Mouse (Mus musculus) urinary bladder, postnatal 14 days (tissue): ENCODE measurements around the gene Aldh9a1.

ENCODE experiments used
- DNase-seq: peaks from one replicate; pipeline ENCODE4 v3.0.0; 2021; ENCODE audit warnings: low spot score

The Aldh9a1 gene

GRCm38 (mm10) chr1:167384156-167384555 lies 34.4 kb downstream of the Aldh9a1 start:
- DNase-seq = peak; percentile 35

DNA sequence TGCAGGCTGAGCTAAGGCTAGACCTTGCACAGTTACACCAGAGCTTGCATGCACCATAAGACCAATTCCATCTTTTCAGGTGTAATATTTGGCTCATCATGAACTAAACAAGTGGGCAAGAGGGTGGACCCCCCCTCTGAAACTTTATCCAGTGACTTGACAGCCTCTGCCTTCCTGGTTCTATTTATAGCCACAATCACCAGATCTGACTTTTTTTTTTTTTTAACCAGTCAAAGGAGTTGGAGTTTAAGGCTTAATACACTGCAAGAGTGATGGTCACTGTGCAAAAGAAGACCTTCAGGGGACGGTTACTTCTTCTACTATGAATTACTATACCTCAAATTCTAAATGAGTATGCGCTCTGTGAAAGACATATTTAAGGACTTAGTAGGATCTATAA lies 35.4 kb downstream of the Aldh9a1 start:
- DNase-seq = no peak

GRCm38 (mm10) chr1:167385636-167386035 lies 35.8 kb downstream of the Aldh9a1 start:
- no peak for DNase-seq

GRCm38 (mm10) chr1:167386466-167386865 lies 36.7 kb downstream of the Aldh9a1 start:
- no peak for DNase-seq

- peak; percentile 75 for DNase-seq
Measured at GRCm38 (mm10) chr1:167387310-167387709, 37.5 kb downstream of the Aldh9a1 start.

GRCm38 (mm10) chr1:167387796-167388195 lies 38.0 kb downstream of the Aldh9a1 start:
- no peak for DNase-seq

DNA sequence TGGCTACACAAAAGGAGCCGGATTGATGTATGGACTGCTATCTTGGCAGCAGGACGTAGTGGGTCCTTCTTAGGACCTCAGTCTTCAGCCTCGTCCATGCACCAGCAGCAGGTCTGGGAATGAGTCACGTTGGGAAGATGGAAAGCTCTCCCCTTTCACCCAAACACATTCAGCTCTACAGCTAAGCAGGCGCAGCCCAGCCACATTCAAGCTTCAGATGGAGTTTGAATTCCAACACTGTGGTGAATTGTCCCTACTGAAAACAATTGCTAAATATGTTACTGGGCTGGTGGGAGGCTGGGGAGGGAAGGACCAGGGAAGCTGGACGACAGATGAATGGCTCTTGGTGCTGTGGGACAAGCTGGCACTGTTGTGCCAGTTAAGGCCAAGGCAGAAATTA lies 38.8 kb downstream of the Aldh9a1 start:
- DNase-seq = no peak

- no peak for DNase-seq
Measured at GRCm38 (mm10) chr1:167389584-167389983, 39.8 kb downstream of the Aldh9a1 start.

- DNase-seq = no peak
Measured at GRCm38 (mm10) chr1:167390381-167390780, 40.6 kb downstream of the Aldh9a1 start.

DNA sequence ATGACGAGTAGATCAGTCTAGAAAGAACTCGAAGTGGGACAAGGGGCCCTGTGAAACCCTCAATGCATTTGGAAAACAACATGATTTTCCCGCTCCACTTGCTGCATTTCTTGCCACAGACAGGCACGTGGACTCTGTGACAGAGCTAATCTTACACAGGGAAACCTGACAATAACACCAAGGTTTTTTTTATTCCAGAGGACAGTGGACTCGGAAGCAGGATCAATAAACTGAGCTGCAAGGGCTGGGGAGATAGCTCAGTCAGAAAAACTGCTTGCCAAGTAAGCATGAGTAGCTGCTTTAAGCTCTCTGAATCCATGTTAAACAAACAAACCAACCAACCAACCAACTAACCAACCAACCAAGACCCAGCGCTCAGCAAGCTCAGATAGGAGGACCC lies 41.5 kb downstream of the Aldh9a1 start:
- no peak for DNase-seq

DNA sequence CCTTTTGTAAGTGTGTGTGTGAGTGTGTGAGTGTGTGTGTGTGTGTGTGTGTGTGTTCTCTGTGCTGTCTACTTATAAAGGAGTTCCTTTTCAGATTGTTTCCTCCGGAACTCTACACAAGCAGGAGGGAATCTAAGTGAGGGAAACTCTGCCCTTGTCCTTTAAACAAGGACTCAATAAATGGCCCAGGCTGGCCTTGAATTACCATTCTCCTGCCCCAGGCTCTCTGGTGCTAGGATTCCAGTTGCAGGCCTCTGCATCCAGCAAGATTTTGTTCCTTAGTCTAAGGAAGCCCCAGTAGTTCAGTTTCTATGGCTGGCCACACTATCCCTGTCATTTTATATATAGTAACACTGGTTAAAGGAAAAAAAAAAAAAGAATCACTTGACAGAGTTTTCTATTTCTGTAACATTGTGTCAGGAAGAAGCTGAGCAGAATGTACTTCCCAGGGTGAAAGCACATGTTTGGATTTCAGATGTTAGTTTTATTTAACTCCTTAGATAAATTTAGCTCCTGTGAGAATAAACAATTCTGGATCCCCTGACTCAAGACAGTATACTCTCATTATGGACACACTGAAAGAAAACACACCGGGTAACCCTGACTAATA lies 42.3 kb downstream of the Aldh9a1 start:
- DNase-seq = no peak

- DNase-seq = peak; percentile 40
Measured at GRCm38 (mm10) chr1:167392687-167393086, 42.9 kb downstream of the Aldh9a1 start.

DNA sequence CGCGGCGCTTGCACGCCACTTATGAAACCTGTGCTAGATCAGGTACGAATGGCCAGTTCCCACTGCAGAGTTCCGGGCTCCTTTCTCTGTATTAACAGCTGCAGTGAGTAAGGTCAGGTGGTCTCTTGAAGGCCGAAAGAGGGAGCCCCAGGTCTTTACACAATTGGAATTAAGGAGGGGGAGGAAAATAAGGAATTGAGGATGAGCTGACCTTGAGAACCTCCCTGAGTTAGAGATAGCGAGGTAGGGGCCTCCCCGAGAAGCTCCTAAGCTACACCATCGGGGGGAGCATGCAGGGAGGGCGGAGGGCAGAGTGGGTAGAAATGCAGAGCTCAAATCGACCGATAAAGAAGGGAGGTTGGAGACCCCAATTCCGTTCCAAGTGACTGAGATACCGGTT lies 43.5 kb downstream of the Aldh9a1 start:
- DNase-seq = no peak

DNA sequence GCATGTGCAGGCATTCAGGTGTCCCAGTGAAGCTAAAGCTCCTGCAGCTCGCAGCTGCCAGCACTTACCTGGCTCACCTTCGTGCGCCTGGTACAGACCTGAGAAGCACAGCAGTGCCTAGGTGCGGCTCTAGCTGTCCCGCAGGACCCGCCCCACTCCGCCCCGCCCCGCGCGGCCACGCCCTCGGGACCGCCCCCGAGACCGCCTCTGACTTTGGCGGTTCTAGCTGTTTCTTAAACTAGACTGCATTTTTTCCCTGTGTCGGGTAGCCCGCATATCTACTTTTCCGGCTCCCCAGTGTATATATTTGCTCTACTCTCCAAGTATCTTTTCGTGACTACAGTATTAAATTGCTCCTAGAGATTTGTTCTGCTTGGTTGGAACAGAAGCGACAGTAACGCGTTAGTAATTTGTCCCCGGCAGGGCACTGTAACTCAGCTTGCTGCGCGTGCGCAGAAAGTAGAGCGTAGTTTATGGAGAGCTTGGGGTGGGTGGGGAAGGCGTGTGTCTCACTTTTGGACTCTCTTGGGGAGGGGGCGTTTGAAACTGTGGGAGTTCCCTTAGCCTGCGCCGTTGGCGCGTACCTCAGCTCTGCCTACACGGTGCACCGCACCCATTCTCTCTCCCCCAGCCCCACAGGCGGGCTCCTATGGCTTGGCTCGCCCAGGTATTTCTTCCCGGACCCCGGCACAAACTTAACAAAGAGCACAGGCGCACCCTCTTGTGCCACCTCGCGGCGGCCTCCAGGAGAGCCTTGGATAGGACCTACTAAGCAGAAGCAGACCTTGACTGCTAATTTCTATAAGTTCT lies 44.1 kb downstream of the Aldh9a1 start, which contains the start of gene Mgst3:
Gene Mgst3 (minus strand): TSS at position 159 of the 810 bp plus-strand sequence.
- peak; percentile 97 for DNase-seq

DNA sequence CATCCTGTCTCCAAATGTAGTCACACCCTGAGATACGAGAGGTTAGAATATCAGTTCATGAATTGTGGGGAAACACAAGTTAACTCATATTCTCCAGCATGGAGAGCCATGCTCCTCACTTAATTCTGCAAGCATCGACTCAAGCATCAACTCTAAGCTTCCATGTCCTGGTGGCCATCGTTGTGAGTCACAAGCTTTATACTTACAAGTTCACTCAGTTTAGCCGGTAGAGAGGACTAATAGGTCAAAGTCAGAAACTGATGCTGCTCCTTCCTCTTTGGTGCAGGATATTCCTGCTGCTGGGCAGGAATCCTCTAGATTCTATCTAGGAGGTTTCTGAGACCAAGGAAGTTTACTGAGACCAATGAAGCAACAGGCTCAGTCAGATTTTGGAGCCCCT lies 55.4 kb downstream of the Aldh9a1 start:
- no peak for DNase-seq

DNA sequence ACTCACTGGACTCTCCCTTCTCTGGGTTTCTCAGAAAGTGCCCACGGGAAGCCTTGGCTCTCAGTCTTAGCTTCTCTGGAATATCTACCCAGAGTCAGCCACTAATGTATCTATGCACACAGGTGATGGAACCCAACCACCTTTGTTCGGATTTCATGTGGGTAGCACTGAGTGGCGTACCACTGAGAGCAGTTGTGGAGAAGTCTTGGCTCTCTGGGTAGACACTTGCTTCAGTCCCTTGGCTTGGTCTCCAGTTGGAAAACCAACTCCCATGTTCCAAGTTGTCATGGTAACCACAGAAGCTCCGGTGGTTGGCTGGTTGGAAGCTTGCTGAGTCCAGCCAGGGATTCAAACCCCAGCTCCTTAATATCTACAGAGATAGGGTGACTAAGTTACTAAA lies 59.8 kb downstream of the Aldh9a1 start:
- DNase-seq = no peak

- no peak for DNase-seq
Measured at GRCm38 (mm10) chr1:167411991-167412715, 62.4 kb downstream of the Aldh9a1 start.

DNA sequence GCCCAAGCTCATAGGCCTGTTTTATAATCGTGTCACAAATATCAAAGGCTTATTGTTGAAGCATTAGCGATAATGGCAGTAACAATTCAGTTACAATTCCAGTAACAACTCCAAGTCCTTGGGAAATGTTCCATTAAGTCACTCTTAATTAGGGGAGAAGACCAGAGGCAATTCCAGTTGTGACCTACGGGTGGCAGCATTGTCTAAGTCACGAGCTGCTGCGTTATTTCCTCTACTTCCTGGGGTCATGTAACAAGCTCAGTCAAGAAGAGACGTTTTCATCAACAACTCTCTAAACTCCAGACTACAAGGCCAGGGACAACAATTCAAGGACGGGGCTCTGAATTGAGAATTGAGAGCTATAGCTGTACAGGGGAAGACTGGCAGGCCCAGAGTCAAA lies 65.1 kb downstream of the Aldh9a1 start:
- DNase-seq = peak; percentile 70
